Mouse (Mus musculus) myocyte (in vitro differentiated cells): ENCODE data around the gene Zbtb8os. TPM values are rescaled to one million over a fixed set of nuclear protein-coding genes. Genes with fewer than 3 reads are reported as not detected.

Source experiments
- H3K27me3 ChIP-seq: one replicate; pipeline ENCODE4 v1.6.1; 2011; ENCODE audit not compliant: control insufficient read depth, insufficient read depth, insufficient read length
- H3K36me3 ChIP-seq: one replicate; pipeline ENCODE4 v1.6.1; 2011; ENCODE audit not compliant: control insufficient read depth, insufficient read depth
- H3K4me2 ChIP-seq: one replicate; pipeline ENCODE4 v1.6.1; 2011; ENCODE audit warnings: low read depth, control low read depth
- H3K4me3 ChIP-seq: one replicate; pipeline ENCODE4 v1.5.1; 2011; ENCODE audit warnings: mild to moderate bottlenecking, control low read depth, moderate library complexity
- H3K79me2 ChIP-seq: one replicate; pipeline ENCODE4 v1.6.1; 2011; ENCODE audit not compliant: control insufficient read depth, insufficient read depth
- H3ac ChIP-seq: one replicate; pipeline ENCODE4 v1.6.1; 2011; ENCODE audit not compliant: control insufficient read depth, insufficient read length
- CEBPB ChIP-seq: IDR thresholded peaks from 2 replicates; pipeline ENCODE4 v1.6.1; 2011; ENCODE audit warnings: mild to moderate bottlenecking, moderate library complexity; ENCODE audit not compliant: poor library complexity, insufficient read depth, severe bottlenecking
- E2F4 ChIP-seq: IDR thresholded peaks from one replicate; pipeline ENCODE4 v1.6.1; 2011; ENCODE audit warnings: mild to moderate bottlenecking, control low read depth, moderate library complexity; ENCODE audit not compliant: insufficient read depth
- MAX ChIP-seq: IDR thresholded peaks from one replicate; pipeline ENCODE4 v1.6.1; 2011; ENCODE audit warnings: low read depth, mild to moderate bottlenecking, control low read depth
- MYOD1 ChIP-seq, 3 experiments: IDR thresholded peaks; one replicate each; pipeline ENCODE4 v1.6.1; 2011; ENCODE audit warnings: control low read depth in 2 of 3, low read depth in 2 of 3, mild to moderate bottlenecking in 2 of 3, moderate library complexity in 1 of 3; ENCODE audit not compliant: insufficient read length in 2 of 3, control insufficient read depth in 1 of 3
- MYOG ChIP-seq, 3 experiments: IDR thresholded peaks; one replicate each; pipeline ENCODE4 v1.6.1; 2011; ENCODE audit warnings: control low read depth in 2 of 3, low read depth in 2 of 3, mild to moderate bottlenecking in 2 of 3; ENCODE audit not compliant: insufficient read length in 2 of 3, control insufficient read depth in 1 of 3, insufficient read depth in 1 of 3
- POLR2A ChIP-seq: IDR thresholded peaks from one replicate; pipeline ENCODE4 v1.6.1; 2011; ENCODE audit warnings: low read depth, mild to moderate bottlenecking, control low read depth, moderate library complexity; ENCODE audit not compliant: insufficient read length
- POLR2AphosphoS2 ChIP-seq: IDR thresholded peaks from one replicate; pipeline ENCODE4 v1.6.1; 2011; ENCODE audit warnings: low read depth, control low read depth; ENCODE audit not compliant: insufficient read length
- REST ChIP-seq: IDR thresholded peaks from one replicate; pipeline ENCODE4 v1.6.1; 2011; ENCODE audit warnings: mild to moderate bottlenecking, control low read depth, moderate library complexity; ENCODE audit not compliant: insufficient read depth, insufficient read length
- SRF ChIP-seq: IDR thresholded peaks from one replicate; pipeline ENCODE4 v1.6.1; 2011; ENCODE audit warnings: low read depth; ENCODE audit not compliant: control insufficient read depth, insufficient read length
- TCF12 ChIP-seq: IDR thresholded peaks from one replicate; pipeline ENCODE4 v1.6.1; 2011; ENCODE audit warnings: mild to moderate bottlenecking, control low read depth; ENCODE audit not compliant: poor library complexity, insufficient read depth, severe bottlenecking
- TCF3 ChIP-seq: IDR thresholded peaks from one replicate; pipeline ENCODE4 v1.6.1; 2011; ENCODE audit warnings: low read depth, control low read depth; ENCODE audit not compliant: insufficient read length
- USF1 ChIP-seq: IDR thresholded peaks from one replicate; pipeline ENCODE4 v1.6.1; 2011; ENCODE audit warnings: low read depth, mild to moderate bottlenecking, control low read depth, moderate library complexity
- polyA plus RNA-seq: library from polyadenylated mRNA; unstranded; fragments of >200 nt; fragmentation: generic; extraction: Trizol; gene quantifications from one replicate; pipeline ENCODE4 v1.2.1, GENCODE M21; 2012; ENCODE audit warnings: missing spikeins

The Zbtb8os gene
- polyA plus RNA-seq, 1 experiment = 34.5 TPM

DNA sequence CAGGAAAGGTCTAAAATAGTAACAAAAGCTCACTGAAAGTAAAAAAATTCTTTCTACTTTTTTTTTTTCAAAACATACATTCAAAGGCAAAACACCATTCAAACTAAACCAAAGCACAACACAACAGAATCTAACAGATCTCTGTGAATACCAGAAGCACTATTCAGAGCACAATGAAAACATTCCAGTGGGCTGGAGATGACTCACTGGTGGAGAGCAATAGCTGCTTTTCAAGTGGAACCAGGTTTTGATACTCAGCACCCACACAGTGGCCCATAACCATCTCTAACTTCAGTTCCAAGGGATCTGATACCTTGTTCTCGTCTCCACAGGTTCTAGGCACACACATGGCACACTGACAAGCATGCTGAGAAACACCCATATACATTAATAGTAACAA, 10.7 kb upstream of the Zbtb8os start:
- Histone ChIP-seq H3K27me3 (no peaks in the 10 kb centered on the region), H3K4me3 (no peak overlapping the region), H3K79me2 (peaks cover 81% of the 10 kb centered on the region), H3K4me2 (peak overlapping the region; percentile 63), H3ac (no peak overlapping the region), H3K36me3 (peaks cover 47% of the 10 kb centered on the region)
- TF ChIP-seq CEBPB (no peak), TCF3 (no peak), MYOG (IDR thresholded peaks at IDR 0.05; ENCODE audit: control insufficient read depth in 1 of 3, insufficient read depth in 1 of 3, insufficient read length in 2 of 3, low read depth in 2 of 3) (no peak), REST (no peak), MAX (no peak), USF1 (no peak), E2F4 (no peak)

DNA sequence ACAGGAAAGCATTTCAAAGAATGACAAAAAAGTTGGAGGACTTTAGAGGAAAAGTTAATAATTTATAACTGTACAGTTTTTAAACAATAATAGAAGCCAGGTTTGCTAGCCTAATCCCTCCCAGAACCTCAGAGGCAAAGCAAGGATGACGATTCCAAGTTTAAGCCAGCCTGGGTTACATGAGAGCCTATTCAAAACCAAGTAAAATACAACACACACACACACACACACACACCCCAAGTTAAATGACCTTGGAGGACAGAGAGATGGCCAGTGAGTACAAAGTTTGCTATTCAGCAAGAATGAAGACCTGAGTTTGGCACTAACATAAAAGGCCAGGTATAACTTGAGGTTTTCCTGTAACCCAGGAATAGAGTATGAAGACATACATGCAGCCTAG, 9.3 kb upstream of the Zbtb8os start:
- Histone ChIP-seq H3ac (no peak overlapping the region), H3K4me3 (no peak overlapping the region), H3K27me3 (no peaks in the 10 kb centered on the region), H3K79me2 (peaks cover 88% of the 10 kb centered on the region), H3K36me3 (peaks cover 44% of the 10 kb centered on the region), H3K4me2 (peak overlapping the region; percentile 63)
- TF ChIP-seq E2F4 (no peak), CEBPB (no peak), TCF3 (no peak)

DNA sequence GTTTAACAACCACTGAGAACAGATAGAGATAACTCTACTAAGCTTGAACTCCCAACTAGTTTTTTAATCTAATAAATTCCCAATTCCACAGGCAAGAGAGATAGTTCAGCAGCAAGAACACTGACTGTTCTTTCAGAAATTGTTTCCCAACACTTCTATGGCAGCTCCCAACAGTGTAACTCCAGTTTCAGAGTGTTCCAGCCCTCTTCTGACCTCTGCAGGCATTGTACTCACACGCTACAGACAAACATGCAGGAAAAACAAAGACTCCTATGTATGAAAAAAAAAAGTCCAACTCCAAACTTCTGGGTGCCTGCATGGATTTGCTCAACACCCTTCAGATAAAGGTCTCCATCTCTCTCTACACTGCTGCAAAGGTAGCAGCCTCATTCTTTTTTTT, 2.6 kb upstream of the Zbtb8os start:
- H3K4me2 ChIP-seq = peak overlapping the region; percentile 84
- peaks cover 37% of the 10 kb centered on the region for H3K36me3 ChIP-seq
- TF ChIP-seq MAX (no peak), SRF (no peak), USF1 (no peak), TCF3 (no peak), TCF12 (no peak), MYOD1 (IDR thresholded peaks at IDR 0.05; ENCODE audit: control insufficient read depth in 1 of 3, insufficient read length in 2 of 3, low read depth in 2 of 3) (no peak), E2F4 (no peak), CEBPB (no peak), REST (no peak), MYOG (IDR thresholded peaks at IDR 0.05; ENCODE audit: control insufficient read depth in 1 of 3, insufficient read depth in 1 of 3, insufficient read length in 2 of 3, low read depth in 2 of 3) (no peak), POLR2AphosphoS2 (no peak), POLR2A (no peak)
- H3K27me3 ChIP-seq = no peaks in the 10 kb centered on the region
- no peak overlapping the region for H3ac ChIP-seq
- H3K4me3 ChIP-seq = peak overlapping the region; percentile 82
- H3K79me2 ChIP-seq = peaks cover 68% of the 10 kb centered on the region

DNA sequence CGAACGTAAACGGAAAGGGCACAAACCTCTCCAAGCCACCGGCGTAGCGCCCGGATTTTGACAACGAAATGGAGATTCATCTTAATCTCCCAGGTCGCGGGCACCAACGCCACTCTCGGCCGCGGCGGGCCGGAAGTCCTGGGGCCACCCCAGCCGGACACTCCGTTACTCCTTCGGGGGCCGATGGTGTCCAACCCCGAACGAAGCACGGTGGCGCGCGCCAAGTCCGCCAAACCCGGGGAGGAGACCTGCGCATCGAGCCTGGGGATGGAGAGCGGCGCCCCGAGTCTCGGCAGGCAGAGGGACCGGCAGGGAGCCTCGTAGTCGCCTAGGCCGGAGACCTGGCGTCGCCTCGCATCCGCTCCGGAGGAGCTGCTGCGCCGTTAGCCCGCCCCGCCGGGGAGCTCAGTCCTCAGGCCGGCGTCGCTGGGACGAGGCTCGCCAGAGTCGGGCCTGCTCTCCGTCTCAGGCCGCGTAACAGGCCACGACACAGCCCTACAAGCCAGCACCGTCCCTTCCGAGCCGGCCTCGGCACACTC, 749 bp upstream of the Zbtb8os start:
- Histone ChIP-seq H3ac (peak overlapping the region; percentile 92), H3K4me3 (peak overlapping the region; percentile 82), H3K79me2 (peaks cover 49% of the 10 kb centered on the region), H3K27me3 (no peaks in the 10 kb centered on the region), H3K4me2 (peak overlapping the region; percentile 84), H3K36me3 (peaks cover 21% of the 10 kb centered on the region)
- peak in 1 of 3 experiments; percentile 13 for TF ChIP-seq MYOD1 (IDR thresholded peaks at IDR 0.05; ENCODE audit: control insufficient read depth in 1 of 3, insufficient read length in 2 of 3, low read depth in 2 of 3)
- TF ChIP-seq MYOG (IDR thresholded peaks at IDR 0.05; ENCODE audit: control insufficient read depth in 1 of 3, insufficient read depth in 1 of 3, insufficient read length in 2 of 3, low read depth in 2 of 3) = no peak
- TF ChIP-seq POLR2A = peak; percentile 75

DNA sequence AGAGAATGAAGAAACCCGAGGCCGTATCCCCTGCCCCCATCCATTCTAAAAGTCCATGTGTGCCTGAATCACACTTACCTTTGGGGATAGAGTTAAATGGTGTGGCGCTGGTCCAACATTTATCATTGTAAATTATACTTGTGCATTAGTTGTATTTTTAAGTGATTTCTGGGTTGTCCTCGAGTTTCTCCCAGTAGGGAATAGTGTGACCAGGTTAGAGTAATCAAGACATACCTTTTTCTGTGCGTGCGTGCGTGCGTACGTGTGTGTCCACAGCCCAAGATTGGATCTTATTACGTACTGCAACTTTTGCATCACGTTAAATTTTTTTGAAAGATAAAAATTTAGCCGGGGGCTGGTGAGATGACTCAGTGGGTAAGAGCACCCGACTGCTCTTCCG, 796 bp downstream of the Zbtb8os start:
- peaks cover 38% of the 10 kb centered on the region for H3K79me2 ChIP-seq
- peak overlapping the region; percentile 82 for H3K4me3 ChIP-seq
- no peaks in the 10 kb centered on the region for H3K27me3 ChIP-seq
- H3K36me3 ChIP-seq = peaks cover 12% of the 10 kb centered on the region
- H3ac ChIP-seq = peak overlapping the region; percentile 92
- TF ChIP-seq POLR2A (no peak), MYOD1 (IDR thresholded peaks at IDR 0.05; ENCODE audit: control insufficient read depth in 1 of 3, insufficient read length in 2 of 3, low read depth in 2 of 3) (no peak), USF1 (no peak), MAX (no peak), REST (no peak)
- peak overlapping the region; percentile 88 for H3K4me2 ChIP-seq

- Histone ChIP-seq H3K36me3 (peaks cover 19% of the 10 kb centered on the region), H3ac (no peak overlapping the region), H3K4me3 (no peak overlapping the region), H3K79me2 (peaks cover 5% of the 10 kb centered on the region), H3K4me2 (no peak overlapping the region), H3K27me3 (no peaks in the 10 kb centered on the region)
- no peak for TF ChIP-seq TCF3
These were observed 4.2 kb downstream of the Zbtb8os start for GRCm38 (mm10) chr4:129339743-129340142.
